Mouse (Mus musculus) lung, embryonic 14.5 days (tissue): Measurements from ENCODE around the gene Gm37240. TPM values are rescaled to one million over a fixed set of nuclear protein-coding genes. Genes with fewer than 3 reads are reported as not detected.

Experiments
- ATAC-seq: fragments of 200-750 bp; cut with Nextera tagmentation; 2 replicates; pipeline ENCODE4 v1.8.0; 2017; ENCODE audit warnings: mild to moderate bottlenecking, moderate TSS enrichment, moderate library complexity; ENCODE audit not compliant: insufficient read depth
- DNase-seq: peaks from one replicate; pipeline ENCODE4 v3.0.0-alpha.2; 2015
- H3K27ac ChIP-seq: fragments of 300-500 bp; sonication (generic); 2 replicates; pipeline ENCODE4 v1.5.1; 2014; ENCODE audit warnings: low read depth, mild to moderate bottlenecking, moderate library complexity
- H3K27me3 ChIP-seq: fragments of 300-500 bp; sonication (generic); 2 replicates; pipeline ENCODE4 v1.6.1; 2014; ENCODE audit warnings: low read length, control low read depth; ENCODE audit not compliant: insufficient read depth
- H3K36me3 ChIP-seq: fragments of 300-500 bp; sonication (generic); 2 replicates; pipeline ENCODE4 v1.6.1; 2014; ENCODE audit warnings: control low read depth; ENCODE audit not compliant: insufficient read depth
- H3K4me1 ChIP-seq: fragments of 300-500 bp; sonication (generic); 2 replicates; pipeline ENCODE4 v1.6.1; 2014; ENCODE audit warnings: antibody characterized with exemption, control low read depth; ENCODE audit not compliant: insufficient read depth
- H3K4me2 ChIP-seq: fragments of 300-500 bp; sonication (generic); 2 replicates; pipeline ENCODE4 v1.6.1; 2014; ENCODE audit warnings: mild to moderate bottlenecking
- H3K4me3 ChIP-seq: fragments of 300-500 bp; sonication (generic); 2 replicates; pipeline ENCODE4 v1.5.1; 2014; ENCODE audit warnings: low read depth, low read length
- H3K9ac ChIP-seq: fragments of 300-500 bp; sonication (generic); 2 replicates; pipeline ENCODE4 v1.6.1; 2014
- H3K9me3 ChIP-seq: fragments of 300-500 bp; sonication (generic); 2 replicates; pipeline ENCODE4 v1.6.1; 2016; ENCODE audit warnings: low read depth, low read length, control low read depth
- CTCF ChIP-seq: IDR thresholded peaks from 2 replicates; pipeline ENCODE4 v1.5.1; 2016; ENCODE audit warnings: antibody characterized with exemption, low read depth
- WGBS: fragments of 180-500 bp; shearing (Covaris S2); extraction: QIAGEN DNeasy Blood & Tissue Kit; methylation state at CpG from one replicate; pipeline ENCODE4 v1.1.7; 2014; 5-methylcytosine and 5-hydroxymethylcytosine counted together
- polyA plus RNA-seq: library from polyadenylated mRNA; unstranded; fragments of >200 nt; fragmentation: Nextera tagmentation; extraction: Ambion mirVana; gene quantifications from 2 replicates; pipeline ENCODE4 v1.2.1, GENCODE M21; 2014

Gm37240 gene
- polyA plus RNA-seq: 4.5 and 4.8 TPM in 2 replicates

DNA sequence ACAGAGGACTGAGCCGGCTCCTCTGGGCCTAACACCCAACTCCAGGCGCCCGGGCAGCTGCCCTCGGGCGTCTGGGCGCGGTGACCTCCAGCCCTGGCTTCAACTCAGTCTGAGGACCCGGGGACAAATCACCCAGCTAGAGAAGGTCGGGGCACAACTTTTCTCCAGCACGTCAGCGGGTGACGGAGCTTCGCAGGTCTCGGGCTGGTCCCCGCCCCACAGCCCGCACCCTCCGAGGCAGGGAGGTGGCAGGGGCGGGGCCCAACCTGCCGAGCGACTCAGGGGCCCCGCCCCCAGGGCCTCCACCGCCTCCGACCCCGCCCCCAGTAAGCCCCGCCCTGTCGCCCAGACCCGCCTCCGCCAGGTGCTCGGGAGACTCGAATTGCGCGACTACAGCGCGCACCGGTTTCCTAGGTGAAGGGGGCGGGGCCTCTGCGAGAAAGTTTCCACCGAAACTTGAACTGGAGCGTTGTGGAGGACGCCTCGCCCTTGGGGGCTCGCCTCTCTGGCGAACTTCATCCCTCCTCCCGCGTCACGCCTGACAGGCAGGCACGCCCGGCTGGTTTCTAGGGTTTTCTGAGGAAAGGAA lies at the start of gene Gm37240, which contains the start of gene Glt28d2:
Gm37240 (minus strand) TSS at position 280 of the 589 bp plus-strand sequence.
Glt28d2 (minus strand) TSS at position 278 of the 589 bp plus-strand sequence.
- Histone ChIP-seq H3K4me1 (0 out of 2 replicates have a peak, but pooled peaks cover 4% of the 10 kb centered on the region), H3K27me3 (no peaks in the 10 kb centered on the region), H3K27ac (peak within 1 kb of the TSS; percentile 50; the same call in 1 of the 2 replicates), H3K9me3 (no peaks in the 10 kb centered on the region), H3K36me3 (no peaks in the 10 kb centered on the region), H3K9ac (peak within 1 kb of the TSS; percentile 58), H3K4me3 (peak within 1 kb of the TSS; percentile 52), H3K4me2 (peak within 1 kb of the TSS; percentile 82)
- ATAC-seq (peak; percentile 92), DNase-seq (peak; percentile 91)
- WGBS: under 1% methylated on average over 48 of the region's 48 CpGs
- no peak for TF ChIP-seq CTCF

DNA sequence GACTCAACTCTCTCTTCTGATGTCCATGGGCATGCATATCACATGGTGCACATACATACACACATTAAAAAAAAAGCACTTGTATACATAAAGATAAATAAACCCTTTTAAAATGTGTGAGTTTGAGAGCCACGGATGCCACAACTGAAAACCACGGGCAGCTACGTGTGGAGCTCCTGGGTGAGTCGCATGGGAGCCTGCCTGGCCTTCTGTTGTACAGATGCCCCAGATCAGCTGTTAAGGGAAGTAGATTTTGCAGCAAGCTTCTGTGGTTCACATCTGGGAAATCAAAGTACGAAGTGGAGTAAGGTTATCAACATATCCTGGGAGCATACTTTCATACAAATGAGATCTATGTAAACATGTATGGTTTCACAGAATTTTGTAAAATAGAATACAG lies 46.3 kb upstream of the Gm37240 start:
- no peak overlapping the region for H3K4me2 ChIP-seq
- no peak for TF ChIP-seq CTCF

DNA sequence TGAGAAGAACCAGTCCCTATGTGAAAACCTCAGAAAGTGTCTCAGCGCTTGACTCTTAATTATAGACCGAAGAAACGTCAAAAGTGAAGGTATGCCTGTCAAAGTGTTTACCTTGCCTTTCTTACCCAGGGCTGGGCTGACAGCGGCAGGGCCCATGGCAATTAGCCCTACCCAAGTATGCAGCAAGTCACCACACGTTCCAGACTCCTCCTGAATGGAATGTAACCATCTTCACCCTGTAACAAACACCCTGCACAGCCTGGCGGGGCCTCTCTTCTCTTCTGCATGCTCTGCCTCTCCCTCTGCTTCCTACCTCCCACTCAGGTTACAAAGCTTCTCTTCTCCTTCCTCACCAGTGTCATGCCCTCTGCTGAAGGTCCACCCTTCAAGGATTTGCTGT lies 44.5 kb upstream of the Gm37240 start:
- ATAC-seq (no peak), DNase-seq (no peak)

More for the DNA sequence above, 46.3 kb upstream of the Gm37240 start:
- DNase-seq (no peak), ATAC-seq (no peak)
- H3K9me3 ChIP-seq: no peaks in the 10 kb centered on the region
- H3K36me3 ChIP-seq: no peaks in the 10 kb centered on the region
- no peak overlapping the region for H3K4me3 ChIP-seq
- H3K4me1 ChIP-seq: no peaks in the 10 kb centered on the region
- H3K9ac ChIP-seq: no peak overlapping the region
- WGBS: 74% methylated on average over 5 of the region's 5 CpGs
- no peaks in the 10 kb centered on the region for H3K27me3 ChIP-seq
- H3K27ac ChIP-seq: no peak overlapping the region

DNA sequence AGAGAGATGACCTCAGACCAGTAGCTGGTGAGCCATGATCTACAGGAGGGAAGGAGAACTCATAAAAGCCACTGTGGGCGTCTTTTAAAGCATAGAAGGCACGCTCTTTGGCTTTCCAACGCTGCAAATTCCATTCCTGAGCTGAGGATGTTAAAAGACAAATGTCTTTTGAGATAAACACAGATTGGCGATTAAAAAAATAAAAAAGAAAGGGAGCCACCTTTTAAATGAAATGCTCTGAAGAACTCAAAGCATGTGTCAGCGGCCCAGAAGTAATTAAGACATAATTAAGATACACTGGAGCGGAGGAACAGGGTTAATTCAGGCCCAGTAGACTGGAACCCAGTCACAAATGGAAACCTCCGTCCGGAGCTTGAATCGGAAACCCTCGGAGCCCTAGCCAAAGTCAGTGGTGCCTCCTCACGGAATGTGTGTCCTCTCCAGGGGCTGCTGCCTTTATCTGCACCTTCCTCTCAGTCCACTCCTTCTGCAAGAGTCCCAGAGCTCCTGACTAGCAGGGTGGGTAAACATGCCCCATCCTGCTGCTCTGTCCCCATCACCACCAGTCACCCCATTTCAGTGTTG lies 43.4 kb upstream of the Gm37240 start:
- H3K27me3 ChIP-seq: no peaks in the 10 kb centered on the region
- no peaks in the 10 kb centered on the region for H3K36me3 ChIP-seq
- ATAC-seq (no peak), DNase-seq (no peak)
- no peak overlapping the region for H3K4me2 ChIP-seq
- no peak overlapping the region for H3K27ac ChIP-seq
- H3K9ac ChIP-seq: no peak overlapping the region
- no peak for TF ChIP-seq CTCF
- H3K4me3 ChIP-seq: no peak overlapping the region
- no peaks in the 10 kb centered on the region for H3K4me1 ChIP-seq
- 70% methylated on average over 11 of the region's 11 CpGs for WGBS
- H3K9me3 ChIP-seq: no peaks in the 10 kb centered on the region

More for the DNA sequence above, 44.5 kb upstream of the Gm37240 start:
- H3K9me3 ChIP-seq: no peaks in the 10 kb centered on the region
- TF ChIP-seq CTCF: no peak
- no peaks in the 10 kb centered on the region for H3K27me3 ChIP-seq
- H3K4me3 ChIP-seq: no peak overlapping the region
- no peak overlapping the region for H3K9ac ChIP-seq
- 53% methylated on average over 6 of the region's 6 CpGs for WGBS
- H3K36me3 ChIP-seq: no peaks in the 10 kb centered on the region
- H3K4me1 ChIP-seq: no peaks in the 10 kb centered on the region
- no peak overlapping the region for H3K4me2 ChIP-seq
- no peak overlapping the region for H3K27ac ChIP-seq

DNA sequence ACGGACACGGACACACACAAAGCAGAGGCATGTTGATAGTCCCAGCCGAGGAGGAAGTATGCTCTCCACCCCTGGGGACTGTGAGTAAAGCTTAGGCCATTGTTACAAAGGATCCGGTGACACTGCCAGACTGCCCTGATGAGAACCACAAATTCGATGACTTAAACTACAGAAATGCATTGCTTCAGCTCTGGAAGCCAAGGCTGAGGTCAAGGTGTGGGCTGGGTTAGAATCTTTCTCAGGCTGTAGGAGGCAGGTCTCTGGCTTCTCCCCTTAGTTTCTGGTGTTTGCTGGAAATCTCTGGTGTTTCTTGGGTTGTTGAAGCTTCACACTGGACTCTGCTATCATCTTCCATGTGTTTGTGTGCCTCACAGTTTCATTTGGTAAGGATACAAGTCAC lies 42.4 kb upstream of the Gm37240 start:
- Histone ChIP-seq H3K27me3 (no peaks in the 10 kb centered on the region), H3K4me3 (no peak overlapping the region), H3K36me3 (no peaks in the 10 kb centered on the region), H3K27ac (no peak overlapping the region), H3K4me2 (no peak overlapping the region), H3K9ac (no peak overlapping the region), H3K4me1 (no peaks in the 10 kb centered on the region), H3K9me3 (no peaks in the 10 kb centered on the region)
- DNase-seq: no peak
- WGBS: 84% methylated on average over 5 of the region's 5 CpGs
- ATAC-seq: no peak
- no peak for TF ChIP-seq CTCF

DNA sequence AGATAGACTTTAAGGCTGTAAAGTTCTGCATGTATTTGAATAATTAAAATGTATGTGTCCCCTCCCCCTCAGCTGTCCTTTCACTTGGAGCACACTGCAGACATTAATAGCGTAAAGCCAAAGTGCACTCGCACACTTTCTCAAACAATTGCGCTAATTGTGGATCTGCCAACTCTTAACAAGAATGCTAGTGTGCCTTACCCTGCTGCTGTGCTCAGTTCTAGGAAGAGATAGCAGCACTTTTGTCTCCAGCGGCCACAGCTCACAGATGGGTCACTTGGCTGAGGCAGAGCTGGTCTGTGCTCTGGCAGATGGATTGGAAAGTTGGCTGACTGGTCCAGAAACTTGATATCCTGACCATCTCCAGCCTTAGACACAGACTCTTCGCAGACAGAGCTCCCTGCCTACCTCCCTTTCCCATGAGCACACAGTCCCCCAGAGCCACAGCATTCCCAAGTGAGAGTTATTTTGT lies 40.9 kb upstream of the Gm37240 start:
- H3K36me3 ChIP-seq: no peaks in the 10 kb centered on the region
- no peak overlapping the region for H3K4me2 ChIP-seq
- ATAC-seq: no peak
- H3K27ac ChIP-seq: no peak overlapping the region
- H3K9me3 ChIP-seq: no peaks in the 10 kb centered on the region
- H3K9ac ChIP-seq: no peak overlapping the region
- 80% methylated on average over 5 of the region's 5 CpGs for WGBS
- H3K4me3 ChIP-seq: no peak overlapping the region
- H3K27me3 ChIP-seq: no peaks in the 10 kb centered on the region
- no peak for TF ChIP-seq CTCF
- no peaks in the 10 kb centered on the region for H3K4me1 ChIP-seq
- peak; percentile 3 for DNase-seq

DNA sequence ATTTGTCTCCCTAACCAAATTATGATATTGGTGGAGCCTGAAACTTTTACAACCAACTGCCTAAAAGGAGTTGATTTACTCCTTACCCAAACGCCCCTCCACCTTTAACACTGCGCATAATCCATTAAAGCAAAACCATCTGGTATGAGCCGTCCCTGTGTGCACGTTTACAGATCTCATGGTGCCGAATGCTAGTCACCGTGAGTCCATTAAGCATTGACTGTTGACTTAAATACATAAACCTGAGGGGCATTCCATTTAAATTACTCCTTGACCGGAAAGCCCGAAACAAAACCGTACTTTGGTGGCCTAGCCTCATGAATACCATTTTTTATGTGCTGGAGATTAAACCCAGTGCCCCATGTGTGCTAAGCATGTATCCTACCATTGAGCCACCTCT lies 40.0 kb upstream of the Gm37240 start:
- Histone ChIP-seq H3K36me3 (no peaks in the 10 kb centered on the region), H3K4me1 (no peaks in the 10 kb centered on the region), H3K4me2 (no peak overlapping the region), H3K27me3 (no peaks in the 10 kb centered on the region), H3K9ac (no peak overlapping the region), H3K4me3 (no peak overlapping the region), H3K27ac (no peak overlapping the region), H3K9me3 (no peaks in the 10 kb centered on the region)
- 64% methylated on average over 9 of the region's 9 CpGs for WGBS
- DNase-seq (no peak), ATAC-seq (no peak)
- no peak for TF ChIP-seq CTCF
